Mouse (Mus musculus) neural tube, embryonic 14.5 days (tissue): ENCODE measurements at regions not wholly inside any gene's neighbourhood (a gene's known extent, or its start where the extent isn't known, plus 50 kb on each side); places are given as distances from the start of the nearest gene placed in this dataset.
A peak's percentile ranks its signal among the peaks of the same experiment; 100 is the strongest.
"Not testable (repeated sequence)": the region's sequence is repeated elsewhere in the genome, so short reads cannot be mapped to it uniquely, and the experiment has no call there.

Experiments
- ATAC-seq: fragments of 200-750 bp; cut with Nextera tagmentation; 2 replicates; pipeline ENCODE4 v1.8.0; 2017; ENCODE audit warnings: low read depth, mild to moderate bottlenecking, moderate TSS enrichment, moderate library complexity
- H3K27ac ChIP-seq: fragments of 300-500 bp; sonication (generic); 2 replicates; pipeline ENCODE4 v1.5.1; 2014; ENCODE audit warnings: low read depth, mild to moderate bottlenecking, control low read depth, low read length, moderate library complexity, mixed read lengths
- H3K27me3 ChIP-seq: fragments of 300-500 bp; sonication (generic); 2 replicates; pipeline ENCODE4 v1.6.1; 2014; ENCODE audit warnings: low read length; ENCODE audit not compliant: control insufficient read depth, insufficient read depth
- H3K36me3 ChIP-seq: fragments of 300-500 bp; sonication (generic); 2 replicates; pipeline ENCODE4 v1.6.1; 2014; ENCODE audit warnings: low read length, mixed read lengths; ENCODE audit not compliant: control insufficient read depth, insufficient read depth
- H3K4me1 ChIP-seq: fragments of 300-500 bp; sonication (generic); 2 replicates; pipeline ENCODE4 v1.6.1; 2014; ENCODE audit warnings: low read length; ENCODE audit not compliant: control insufficient read depth, insufficient read depth
- H3K4me2 ChIP-seq: fragments of 300-500 bp; sonication (generic); 2 replicates; pipeline ENCODE4 v1.6.1; 2014; ENCODE audit warnings: mild to moderate bottlenecking, low read depth, low read length, control low read depth
- H3K4me3 ChIP-seq: fragments of 300-500 bp; sonication (generic); 2 replicates; pipeline ENCODE4 v1.5.1; 2014; ENCODE audit warnings: low read depth, low read length, control low read depth, mixed read lengths
- H3K9ac ChIP-seq: fragments of 300-500 bp; sonication (generic); replicated peaks from 2 replicates; pipeline ENCODE4 v1.6.1; 2014; ENCODE audit warnings: low read depth, mild to moderate bottlenecking, control low read depth, low read length, mixed read lengths
- H3K9me3 ChIP-seq: fragments of 300-500 bp; sonication (generic); 2 replicates; pipeline ENCODE4 v1.6.1; 2016; ENCODE audit warnings: low read length; ENCODE audit not compliant: control insufficient read depth
- whole genome bisulfite sequencing: fragments of 180-500 bp; shearing (Covaris S2); extraction: QIAGEN DNeasy Blood & Tissue Kit; methylation state at CpG from one replicate; pipeline ENCODE4 v1.1.7; 2014; 5-methylcytosine and 5-hydroxymethylcytosine counted together

DNA sequence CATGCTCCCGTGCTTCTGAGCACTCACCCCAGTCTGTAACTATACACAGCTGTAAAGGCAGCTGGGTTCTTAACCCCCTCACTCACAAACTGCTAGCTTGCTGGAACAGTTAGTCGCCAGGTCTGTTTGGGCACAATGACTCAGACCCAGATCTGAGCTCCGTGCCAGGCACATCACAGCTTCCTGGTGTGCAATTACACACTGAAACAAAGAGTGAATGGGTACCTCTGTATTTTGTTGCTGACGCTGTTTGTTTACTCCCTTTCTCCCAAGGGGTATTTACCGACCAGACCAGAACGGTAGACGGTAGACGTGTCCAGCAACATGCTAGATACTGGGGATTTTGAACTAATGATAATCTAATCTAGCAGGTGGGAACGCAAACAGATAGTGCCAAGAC lies 99.3 kb downstream of the Sox4 start:
- Histone ChIP-seq H3K27me3 (no peaks in the 10 kb centered on the region), H3K27ac (no peak overlapping the region), H3K4me2 (no peak overlapping the region), H3K4me1 (no peaks in the 10 kb centered on the region), H3K9me3 (peaks cover 2% of the 10 kb centered on the region; the same call in 1 of the 2 replicates), H3K4me3 (no peak overlapping the region), H3K36me3 (no peaks in the 10 kb centered on the region), H3K9ac (no peak overlapping the region)
- ATAC-seq, result peak; percentile 28; the same call in 1 of the 2 replicates
- WGBS, result 71% methylated on average over 9 of the region's 9 CpGs

DNA sequence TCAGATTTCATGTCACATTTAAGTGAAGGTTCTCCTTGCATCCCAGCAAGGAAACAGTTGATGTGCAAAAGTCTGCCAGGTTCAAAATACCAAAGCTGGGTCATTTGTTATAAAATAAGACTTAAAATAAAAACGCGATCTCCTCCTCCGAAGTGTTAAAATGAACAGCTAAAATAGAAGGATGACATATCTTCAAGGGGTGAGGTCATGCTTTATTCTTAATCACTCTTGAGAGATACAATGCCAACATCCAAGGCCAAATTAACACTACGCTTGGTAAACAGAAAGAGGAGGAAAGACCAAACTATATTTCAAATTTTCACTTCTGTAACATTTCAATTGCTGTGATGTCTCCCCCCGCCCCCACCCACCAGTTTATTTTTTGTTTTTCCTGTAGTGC lies 105.2 kb downstream of the Sox4 start:
- H3K27me3 ChIP-seq, result no peaks in the 10 kb centered on the region
- 93% methylated on average over 5 of the region's 5 CpGs for WGBS
- H3K9ac ChIP-seq, result no peak overlapping the region
- no peaks in the 10 kb centered on the region for H3K4me1 ChIP-seq
- no peak for ATAC-seq
- no peak overlapping the region for H3K4me3 ChIP-seq
- H3K36me3 ChIP-seq, result no peaks in the 10 kb centered on the region
- no peak overlapping the region for H3K27ac ChIP-seq
- no peak overlapping the region for H3K4me2 ChIP-seq
- H3K9me3 ChIP-seq, result peaks cover 2% of the 10 kb centered on the region; the same call in 1 of the 2 replicates

DNA sequence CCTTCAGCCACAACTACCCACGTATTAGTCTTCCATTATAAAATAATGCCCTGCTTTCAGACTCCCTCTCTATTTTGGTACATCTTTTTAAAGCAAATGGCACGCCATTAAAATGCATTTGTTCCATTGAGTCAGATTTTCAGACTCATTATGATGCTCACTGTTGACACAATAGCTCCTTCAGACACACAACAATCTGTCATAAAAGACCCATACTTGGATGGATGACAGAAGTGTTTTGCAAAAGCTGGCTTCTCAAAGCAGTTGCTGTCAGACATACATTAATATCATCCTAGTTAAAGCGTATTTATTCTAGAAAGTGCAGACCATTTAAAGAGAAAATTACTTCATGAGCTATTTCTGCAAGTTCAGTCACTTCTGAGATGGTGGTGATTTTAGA lies 106.0 kb downstream of the Sox4 start:
- Histone ChIP-seq H3K4me1 (no peaks in the 10 kb centered on the region), H3K4me3 (no peak overlapping the region), H3K4me2 (no peak overlapping the region), H3K36me3 (no peaks in the 10 kb centered on the region), H3K27ac (no peak overlapping the region), H3K9ac (no peak overlapping the region), H3K27me3 (no peaks in the 10 kb centered on the region), H3K9me3 (no peaks in the 10 kb centered on the region)
- 55% methylated on average over 3 of the region's 3 CpGs for WGBS
- ATAC-seq, result no peak

DNA sequence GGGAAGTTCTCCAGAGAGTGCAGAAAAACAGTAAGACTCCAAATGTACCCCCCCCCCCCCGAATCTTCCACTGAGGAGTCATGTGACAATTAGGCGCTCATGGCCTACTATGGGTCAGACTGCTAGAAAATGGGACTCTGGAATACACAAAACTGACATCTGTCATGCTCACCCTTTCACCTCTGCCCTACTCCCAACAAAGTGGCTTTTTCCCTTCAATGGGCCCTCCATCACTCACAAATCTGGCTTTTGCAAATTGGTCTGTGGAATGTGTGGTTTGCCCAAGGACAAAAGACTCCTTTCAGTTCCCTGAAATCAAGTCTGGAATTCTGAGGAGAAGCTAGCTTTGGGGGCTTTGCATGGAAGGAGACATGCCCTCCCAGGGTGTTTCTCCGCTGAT lies 109.0 kb downstream of the Sox4 start:
- 45% methylated on average over 3 of the region's 3 CpGs for WGBS
- Histone ChIP-seq H3K27me3 (no peaks in the 10 kb centered on the region), H3K36me3 (no peaks in the 10 kb centered on the region), H3K4me3 (no peak overlapping the region), H3K4me1 (peaks cover 6% of the 10 kb centered on the region; the same call in 1 of the 2 replicates), H3K4me2 (no peak overlapping the region), H3K9ac (no peak overlapping the region), H3K27ac (no peak overlapping the region), H3K9me3 (no peaks in the 10 kb centered on the region)
- ATAC-seq, result no peak

DNA sequence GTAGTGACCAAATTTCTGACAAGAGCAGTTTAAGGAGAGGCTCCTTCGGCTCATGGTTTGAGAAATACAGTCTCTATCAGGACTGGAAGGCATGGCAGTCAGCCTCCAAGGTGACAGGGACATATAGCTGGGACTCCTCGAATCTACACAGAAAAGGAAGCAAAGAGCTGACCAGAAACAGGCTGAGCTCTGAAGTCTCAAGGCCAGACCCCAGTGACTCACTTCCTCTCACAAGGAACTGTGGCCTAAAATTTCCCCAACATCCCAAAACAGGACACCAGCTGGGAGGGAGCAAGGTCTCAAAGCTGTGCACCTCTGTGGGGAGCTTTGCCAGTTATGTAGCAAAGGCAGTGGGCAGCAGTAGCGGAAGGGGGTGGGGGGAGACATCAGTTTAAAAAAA lies 110.7 kb downstream of the Sox4 start:
- WGBS, result 87% methylated on average over 3 of the region's 3 CpGs
- ATAC-seq, result no peak

DNA sequence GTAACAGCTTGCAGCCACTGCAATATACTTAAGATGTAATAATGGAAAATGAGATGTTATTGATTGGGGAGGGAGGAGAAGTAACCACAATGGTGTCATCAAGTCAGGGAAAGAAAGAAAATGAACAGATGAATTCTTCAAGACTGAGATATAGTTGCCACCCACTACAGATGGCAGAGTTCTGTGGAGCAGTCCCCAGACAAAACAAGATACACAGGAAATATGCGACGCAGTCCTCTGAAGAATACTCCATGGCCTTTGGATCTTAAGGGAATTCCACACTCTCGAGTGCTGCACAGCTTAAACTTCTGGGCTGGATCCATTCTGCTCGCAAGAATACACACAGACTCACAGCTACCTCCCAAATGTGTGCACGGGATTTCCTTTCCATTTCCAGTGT lies 113.4 kb downstream of the Sox4 start:
- no peak for ATAC-seq
- Histone ChIP-seq H3K36me3 (no peaks in the 10 kb centered on the region), H3K4me3 (no peak overlapping the region), H3K9me3 (no peaks in the 10 kb centered on the region), H3K4me1 (peaks cover 13% of the 10 kb centered on the region; the same call in 1 of the 2 replicates), H3K9ac (no peak overlapping the region), H3K27ac (0 out of 2 replicates have a peak overlapping the region, but pooled peaks have one; percentile 16), H3K27me3 (no peaks in the 10 kb centered on the region), H3K4me2 (no peak overlapping the region)
- 59% methylated on average over 5 of the region's 5 CpGs for WGBS

More for the DNA sequence above, 110.7 kb downstream of the Sox4 start:
- no peaks in the 10 kb centered on the region for H3K27me3 ChIP-seq
- H3K4me2 ChIP-seq, result no peak overlapping the region
- H3K4me3 ChIP-seq, result no peak overlapping the region
- H3K36me3 ChIP-seq, result no peaks in the 10 kb centered on the region
- peaks cover 13% of the 10 kb centered on the region; the same call in 1 of the 2 replicates for H3K4me1 ChIP-seq
- no peaks in the 10 kb centered on the region for H3K9me3 ChIP-seq
- no peak overlapping the region for H3K27ac ChIP-seq
- H3K9ac ChIP-seq, result no peak overlapping the region

DNA sequence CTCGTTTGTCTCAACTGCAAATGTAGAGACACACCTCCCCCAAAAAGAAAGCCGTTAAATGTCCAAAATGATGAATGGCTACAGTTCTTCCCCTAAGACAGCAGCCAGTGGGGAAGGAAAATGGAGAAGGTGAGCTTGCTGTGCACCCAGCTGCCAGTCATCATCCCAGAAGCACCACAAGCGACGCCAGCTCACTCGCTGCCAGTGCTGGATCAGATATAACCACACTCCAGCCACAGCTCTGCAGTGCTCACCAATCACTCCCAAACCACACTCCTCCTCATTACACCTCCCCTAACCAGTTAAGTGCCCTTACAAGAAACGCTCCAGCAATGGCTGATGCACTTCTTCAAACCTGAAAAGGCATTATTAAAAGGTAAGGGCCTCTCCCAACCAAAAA lies 114.4 kb downstream of the Sox4 start:
- Histone ChIP-seq H3K9ac (no peak overlapping the region), H3K27me3 (no peaks in the 10 kb centered on the region), H3K36me3 (no peaks in the 10 kb centered on the region), H3K9me3 (no peaks in the 10 kb centered on the region), H3K4me1 (peaks cover 13% of the 10 kb centered on the region; the same call in 1 of the 2 replicates), H3K4me3 (no peak overlapping the region), H3K4me2 (no peak overlapping the region), H3K27ac (peak overlapping the region; percentile 24; the same call in 1 of the 2 replicates)
- no peak for ATAC-seq
- 17% methylated on average over 6 of the region's 6 CpGs for WGBS

DNA sequence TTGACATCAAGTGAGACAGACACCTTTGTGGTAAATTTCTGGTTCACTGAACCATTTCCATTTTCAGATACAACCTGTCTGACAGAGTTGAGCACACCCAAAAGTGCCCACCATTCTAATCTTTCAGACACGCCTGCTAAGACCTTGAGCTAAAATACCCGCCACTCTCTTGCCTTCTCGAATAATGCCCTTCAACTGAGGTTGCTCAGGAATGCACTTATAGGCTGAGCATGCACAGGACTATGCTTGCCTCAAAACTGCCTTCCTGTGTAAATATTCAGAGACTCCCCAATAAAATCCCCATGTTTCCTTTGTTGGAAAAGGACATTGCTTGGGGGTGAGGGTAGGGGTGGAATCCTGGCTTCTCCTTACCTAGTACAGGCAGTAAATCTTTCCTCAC lies 115.3 kb downstream of the Sox4 start:
- Histone ChIP-seq H3K4me2 (no peak overlapping the region), H3K4me1 (peaks cover 17% of the 10 kb centered on the region; the same call in 1 of the 2 replicates), H3K4me3 (no peak overlapping the region), H3K9me3 (no peaks in the 10 kb centered on the region), H3K36me3 (no peaks in the 10 kb centered on the region), H3K9ac (no peak overlapping the region), H3K27ac (no peak overlapping the region), H3K27me3 (no peaks in the 10 kb centered on the region)
- no peak for ATAC-seq
- 80% methylated on average over 3 of the region's 3 CpGs for WGBS

DNA sequence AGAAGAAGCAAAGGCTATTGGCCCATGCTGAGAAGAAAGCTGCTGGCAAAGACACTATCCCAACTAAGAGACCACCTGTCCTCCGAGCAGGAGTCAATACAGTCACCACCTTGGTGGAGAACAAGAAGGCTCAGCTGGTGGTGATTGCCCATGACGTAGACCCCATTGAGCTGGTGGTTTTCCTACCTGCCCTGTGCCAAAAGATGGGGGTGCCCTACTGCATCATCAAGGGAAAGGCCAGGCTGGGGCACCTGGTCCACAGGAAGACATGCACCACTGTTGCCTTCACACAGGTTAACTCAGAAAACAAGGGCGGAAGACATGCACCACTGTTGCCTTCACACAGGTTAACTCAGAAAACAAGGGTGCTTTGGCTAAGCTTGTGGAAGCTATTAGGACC lies 116.3 kb downstream of the Sox4 start:
- WGBS, result 95% methylated on average over 3 of the region's 3 CpGs
- H3K4me1 ChIP-seq, result peaks cover 20% of the 10 kb centered on the region; the same call in 1 of the 2 replicates
- not testable (repeated sequence) for H3K4me3 ChIP-seq, H3K4me2 ChIP-seq, H3K9me3 ChIP-seq, H3K9ac ChIP-seq, H3K36me3 ChIP-seq, H3K27me3 ChIP-seq, ATAC-seq, H3K27ac ChIP-seq
